Comparison of ENCODE assay signal across 22 mouse cellular contexts in the genomic region with DNA sequence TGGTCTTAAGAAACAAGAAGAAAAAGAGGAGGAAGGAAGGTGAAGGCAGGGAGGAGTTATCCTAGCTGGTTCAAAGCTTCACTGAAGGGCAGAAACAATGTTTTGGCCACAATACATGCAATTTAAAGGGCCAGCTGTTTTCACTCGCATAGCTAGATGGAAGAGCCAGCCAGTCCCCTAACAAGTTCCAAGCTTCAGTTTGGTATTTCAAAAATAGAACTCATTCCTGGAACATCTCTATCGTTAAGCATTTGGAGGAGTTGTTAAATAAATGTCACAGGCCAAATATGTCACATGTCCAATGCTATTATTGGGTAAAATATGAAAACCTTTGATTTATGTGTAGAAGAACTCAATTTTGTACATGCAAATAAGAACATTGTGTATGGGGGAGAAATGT.
DNase-seq lines count a peak whose midpoint lies in the region; ATAC-seq and TF ChIP-seq lines count a peak whose summit lies in the region.
"Had no signal": no experiment of that assay in that cellular context is flagged by ENCODE, and none has a peak within 500 bp of the region (broad histone marks: within the 10 kb centered on the region; RNA-seq: fewer than 3 reads in every experiment).

No protein-coding gene starts in this region.

- intact Hi-C loops in heart, adult 2 months (cut with DNase I), result no loop called here

- 37% methylated on average over 2 of the region's 2 CpGs for WGBS in heart, adult 2 months
- 70% methylated on average over 2 of the region's 2 CpGs for WGBS in heart, embryonic 10.5 days
- 66% methylated on average over 2 of the region's 2 CpGs for WGBS in kidney, postnatal 0 days
- WGBS in lung, postnatal 0 days, result 40% methylated on average over 2 of the region's 2 CpGs
- WGBS in lung, adult 2 months, result 56% methylated on average over 2 of the region's 2 CpGs

- H3K9ac ChIP-seq in heart, adult 2 months (ENCODE audit: low read depth, low read length), result no peak overlapping the region
- no peak overlapping the region for H3K9ac ChIP-seq in kidney, postnatal 0 days (ENCODE audit: low read depth, low read length)
- H3K9ac ChIP-seq in lung, postnatal 0 days (replicated peaks; ENCODE audit: low read depth), result no peak overlapping the region
- H3K9ac ChIP-seq: forebrain, embryonic 15.5 days; hindbrain, embryonic 12.5 days; limb, embryonic 12.5 days; liver, postnatal 0 days; midbrain, embryonic 13.5 days had no signal

- no peak for TF ChIP-seq EP300 in heart, adult 2 months (IDR thresholded peaks at IDR 0.05; ENCODE audit: insufficient read depth, low read depth, low read length)
- TF ChIP-seq EP300 in lung, postnatal 0 days (IDR thresholded peaks at IDR 0.05), result peak; percentile 76

- H3K4me3 ChIP-seq in heart, adult 2 months, result no peak overlapping the region
- H3K4me3 ChIP-seq in heart, embryonic 10.5 days, result no peak overlapping the region
- H3K4me3 ChIP-seq in kidney, postnatal 0 days (replicated peaks; ENCODE audit: low read depth, low read length), result no peak overlapping the region
- no peak overlapping the region for H3K4me3 ChIP-seq in lung, postnatal 0 days (ENCODE audit: low read depth, low read length)
- no peak overlapping the region for H3K4me3 ChIP-seq in lung, adult 2 months (replicated peaks; ENCODE audit: extremely low read depth, low read depth, low read length)
- H3K4me3 ChIP-seq: embryonic facial prominence, embryonic 10.5 days; forebrain, embryonic 15.5 days; hindbrain, embryonic 12.5 days; limb, embryonic 12.5 days; megakaryocyte, embryonic 14.5 days; midbrain, embryonic 13.5 days had no signal

- ATAC-seq in kidney, postnatal 0 days (replicated peaks; ENCODE audit: low FRiP score, low read depth), result no peak
- ATAC-seq in lung, postnatal 0 days, result peak; percentile 42
- ATAC-seq: CD4-positive, CD25-positive, alpha-beta regulatory T cell, adult 4 months; forebrain, embryonic 15.5 days; intestine, postnatal 0 days; liver, postnatal 0 days; midbrain, embryonic 13.5 days had no signal

- no peaks in the 10 kb centered on the region for H3K79me2 ChIP-seq in heart, adult 2 months (replicated peaks; ENCODE audit: control insufficient read depth, insufficient read depth, low read length)

- H3K4me1 ChIP-seq in heart, adult 2 months (ENCODE audit: control insufficient read depth, insufficient read depth, low read length), result no peaks in the 10 kb centered on the region
- H3K4me1 ChIP-seq in heart, embryonic 10.5 days, result no peaks in the 10 kb centered on the region
- H3K4me1 ChIP-seq in kidney, postnatal 0 days (replicated peaks; ENCODE audit: insufficient read depth, low read length), result no peaks in the 10 kb centered on the region
- no peaks in the 10 kb centered on the region for H3K4me1 ChIP-seq in lung, postnatal 0 days (ENCODE audit: insufficient read depth, low read depth, low read length)
- H3K4me1 ChIP-seq in lung, adult 2 months (ENCODE audit: control insufficient read depth, insufficient read depth, low read length), result peaks cover 4% of the 10 kb centered on the region
- H3K4me1 ChIP-seq: embryonic facial prominence, embryonic 10.5 days; forebrain, embryonic 15.5 days; hindbrain, embryonic 12.5 days; limb, embryonic 12.5 days; midbrain, embryonic 13.5 days had no signal

- no peak for DNase-seq in heart, adult 2 months
- no peak for DNase-seq in heart, embryonic 10.5 days (ENCODE audit: low spot score)
- peak; percentile 70 for DNase-seq in kidney, postnatal 0 days (ENCODE audit: low spot score)
- no peak for DNase-seq in kidney, adult 8-10 months
- DNase-seq in lung, postnatal 0 days (ENCODE audit: low spot score), result peak; percentile 81
- DNase-seq in lung, adult 2 months, result no peak
- DNase-seq in ovary, postnatal 10 days (ENCODE audit: low spot score), result no peak
- DNase-seq: adrenal gland, postnatal 25 days; cerebellum, adult 9-10 months; gastrocnemius, postnatal 36 days; liver, postnatal 0 days; thymus, adult 2 months; thymus, postnatal 4 days had no signal

- H3K4me2 ChIP-seq in kidney, postnatal 0 days (ENCODE audit: low read length), result no peak overlapping the region
- H3K4me2 ChIP-seq in lung, postnatal 0 days (replicated peaks; ENCODE audit: low read depth, low read length), result no peak overlapping the region
- H3K4me2 ChIP-seq: forebrain, embryonic 15.5 days; hindbrain, embryonic 12.5 days; limb, embryonic 12.5 days; liver, embryonic 11.5 days; midbrain, embryonic 13.5 days had no signal

- H3K36me3 ChIP-seq in heart, adult 2 months (ENCODE audit: control insufficient read depth, insufficient read depth, low read length), result no peaks in the 10 kb centered on the region
- no peaks in the 10 kb centered on the region for H3K36me3 ChIP-seq in heart, embryonic 10.5 days
- no peaks in the 10 kb centered on the region for H3K36me3 ChIP-seq in kidney, postnatal 0 days (ENCODE audit: insufficient read depth, low read length)
- H3K36me3 ChIP-seq in lung, postnatal 0 days (ENCODE audit: insufficient read depth, low read length), result no peaks in the 10 kb centered on the region
- H3K36me3 ChIP-seq: embryonic facial prominence, embryonic 10.5 days; forebrain, embryonic 15.5 days; hindbrain, embryonic 12.5 days; limb, embryonic 12.5 days; midbrain, embryonic 13.5 days had no signal

- no peaks in the 10 kb centered on the region for H3K9me3 ChIP-seq in heart, embryonic 10.5 days
- H3K9me3 ChIP-seq in kidney, postnatal 0 days (replicated peaks; ENCODE audit: low read length), result no peaks in the 10 kb centered on the region
- H3K9me3 ChIP-seq in lung, postnatal 0 days (ENCODE audit: low read length), result no peaks in the 10 kb centered on the region
- H3K9me3 ChIP-seq: embryonic facial prominence, embryonic 10.5 days; forebrain, embryonic 15.5 days; hindbrain, embryonic 12.5 days; limb, embryonic 12.5 days; megakaryocyte, embryonic 14.5 days; midbrain, embryonic 13.5 days had no signal

- peak overlapping the region; percentile 1; the same call in 1 of the 2 replicates for H3K27ac ChIP-seq in heart, adult 2 months
- H3K27ac ChIP-seq in heart, embryonic 10.5 days, result no peak overlapping the region
- no peak overlapping the region for H3K27ac ChIP-seq in kidney, postnatal 0 days
- no peak overlapping the region for H3K27ac ChIP-seq in lung, postnatal 0 days (ENCODE audit: low read length)
- H3K27ac ChIP-seq: embryonic facial prominence, embryonic 10.5 days; forebrain, embryonic 15.5 days; hindbrain, embryonic 12.5 days; limb, embryonic 12.5 days; midbrain, embryonic 13.5 days had no signal

- no peak for TF ChIP-seq CTCF in heart, adult 2 months (IDR thresholded peaks at IDR 0.05)
- TF ChIP-seq CTCF in kidney, postnatal 0 days (IDR thresholded peaks at IDR 0.05; ENCODE audit: low read depth), result no peak
- TF ChIP-seq CTCF in lung, postnatal 0 days (IDR thresholded peaks at IDR 0.05), result no peak
- TF ChIP-seq CTCF in lung, adult 2 months (IDR thresholded peaks at IDR 0.05; ENCODE audit: insufficient read depth, low read length), result no peak

- TF ChIP-seq POLR2A in heart, adult 2 months (IDR thresholded peaks at IDR 0.05; ENCODE audit: insufficient read depth, low read depth, low read length), result no peak
- no peak for TF ChIP-seq POLR2A in lung, adult 2 months (IDR thresholded peaks at IDR 0.05; ENCODE audit: borderline replicate concordance, extremely low read depth, low read depth, low read length)

- no peaks in the 10 kb centered on the region for H3K27me3 ChIP-seq in heart, adult 2 months (ENCODE audit: control insufficient read depth, insufficient read depth, low read length)
- no peaks in the 10 kb centered on the region for H3K27me3 ChIP-seq in heart, embryonic 10.5 days (ENCODE audit: insufficient read depth, poor library complexity, severe bottlenecking)
- H3K27me3 ChIP-seq in kidney, postnatal 0 days (ENCODE audit: insufficient read depth, low read length), result no peaks in the 10 kb centered on the region
- no peaks in the 10 kb centered on the region for H3K27me3 ChIP-seq in lung, postnatal 0 days (replicated peaks; ENCODE audit: insufficient read depth, low read length)
- H3K27me3 ChIP-seq: forebrain, embryonic 15.5 days had no signal

Comparison
In these comparisons a context has a peak if more than half of its experiments do, and no peak if none do; other contexts are left out.
1. DNase-seq: peak in kidney, postnatal 0 days (single experiment) and lung, postnatal 0 days (single experiment); none in heart, adult 2 months (0 of 2), heart, embryonic 10.5 days (single experiment), kidney, adult 8-10 months (0 of 2), lung, adult 2 months (single experiment) and ovary, postnatal 10 days (single experiment).